Mouse (Mus musculus): ENCODE data around the gene Man2b1. TPM values are rescaled to one million over a fixed set of nuclear protein-coding genes. Genes with fewer than 3 reads are reported as not detected.
"Not testable (repeated sequence)": the region's sequence is repeated elsewhere in the genome, so short reads cannot be mapped to it uniquely, and the experiment has no call there.

Gene Man2b1
- polyA plus RNA-seq, 1 experiment, result 64.3 TPM

DNA sequence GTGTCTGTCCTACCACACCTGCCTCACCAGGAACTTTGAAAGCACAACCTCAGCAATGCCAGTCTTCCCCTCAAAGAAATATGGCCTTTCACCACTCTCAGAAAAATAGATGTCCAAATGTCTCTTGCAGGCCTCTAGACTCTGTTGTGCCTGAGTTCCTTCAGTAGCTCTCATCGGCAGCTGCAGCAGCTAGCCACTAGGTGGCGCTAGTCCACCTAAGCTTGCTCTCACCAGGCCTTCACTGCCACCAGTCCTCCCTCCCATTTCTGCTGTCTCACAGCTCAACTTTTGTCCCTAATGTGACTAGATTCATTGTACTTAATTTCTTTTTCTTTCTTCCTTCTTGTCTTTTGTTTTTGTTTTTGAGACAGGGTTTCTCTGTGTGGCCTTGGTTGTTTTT lies 6.1 kb upstream of the Man2b1 start:
- H3K4me3 ChIP-seq (replicated peaks; ENCODE audit: control insufficient read depth, low read depth, low read length), result no peak overlapping the region
- no peaks in the 10 kb centered on the region; the same call in 1 of the 2 replicates for H3K4me1 ChIP-seq (ENCODE audit: control insufficient read depth, insufficient read depth, low read length)
- whole genome bisulfite sequencing, result 0% methylated on average over 2 of the region's 2 CpGs
- no peak overlapping the region for H3K27ac ChIP-seq (ENCODE audit: control insufficient read depth, insufficient read depth, low read depth, low read length, poor library complexity)
- TF ChIP-seq CTCF (IDR thresholded peaks at IDR 0.05; ENCODE audit: control insufficient read depth, insufficient read depth, low read length), result peak; percentile 99
- TF ChIP-seq POLR2A (IDR thresholded peaks at IDR 0.05; ENCODE audit: borderline replicate concordance, control insufficient read depth, low read depth, low read length), result no peak

DNA sequence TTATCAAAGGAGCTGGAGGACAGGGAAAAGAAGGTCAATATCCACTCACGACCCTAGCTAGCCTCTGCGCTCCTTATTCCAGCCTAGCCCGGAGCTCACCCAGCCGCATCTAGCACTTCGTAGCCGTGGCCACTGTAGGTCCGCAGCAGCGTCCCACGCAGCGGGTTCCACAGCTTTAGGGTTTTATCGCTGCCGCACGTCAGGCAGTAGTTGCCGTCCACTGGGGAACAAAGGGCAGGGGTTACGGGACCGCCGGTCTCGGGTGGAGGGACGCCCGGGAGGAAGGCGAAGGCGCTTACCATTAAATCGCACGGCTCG lies 2.9 kb upstream of the Man2b1 start:
- peak overlapping the region; percentile 94 for H3K4me3 ChIP-seq (replicated peaks; ENCODE audit: control insufficient read depth, low read depth, low read length)
- no peak for TF ChIP-seq CTCF (IDR thresholded peaks at IDR 0.05; ENCODE audit: control insufficient read depth, insufficient read depth, low read length)
- no peak for TF ChIP-seq POLR2A (IDR thresholded peaks at IDR 0.05; ENCODE audit: borderline replicate concordance, control insufficient read depth, low read depth, low read length)
- peak overlapping the region; percentile 88 for H3K27ac ChIP-seq (ENCODE audit: control insufficient read depth, insufficient read depth, low read depth, low read length, poor library complexity)
- under 1% methylated on average over 25 of the region's 25 CpGs for WGBS
- no peaks in the 10 kb centered on the region; the same call in 1 of the 2 replicates for H3K4me1 ChIP-seq (ENCODE audit: control insufficient read depth, insufficient read depth, low read length)

GRCm38 (mm10) chr8:85080532-85081215 lies 2.4 kb upstream of the Man2b1 start, which contains the start of gene Wdr83os:
Wdr83os (plus strand) TSS chr8:85080740.
- Histone ChIP-seq H3K4me1 (ENCODE audit: control insufficient read depth, insufficient read depth, low read length) (no peaks in the 10 kb centered on the region; the same call in 1 of the 2 replicates), H3K27ac (ENCODE audit: control insufficient read depth, insufficient read depth, low read depth, low read length, poor library complexity) (peak within 1 kb of the TSS; percentile 88), H3K4me3 (replicated peaks; ENCODE audit: control insufficient read depth, low read depth, low read length) (peak within 1 kb of the TSS; percentile 94)
- TF ChIP-seq CTCF (IDR thresholded peaks at IDR 0.05; ENCODE audit: control insufficient read depth, insufficient read depth, low read length) (no peak), POLR2A (IDR thresholded peaks at IDR 0.05; ENCODE audit: borderline replicate concordance, control insufficient read depth, low read depth, low read length) (no peak)
- WGBS, result under 1% methylated on average over 30 of the region's 30 CpGs

DNA sequence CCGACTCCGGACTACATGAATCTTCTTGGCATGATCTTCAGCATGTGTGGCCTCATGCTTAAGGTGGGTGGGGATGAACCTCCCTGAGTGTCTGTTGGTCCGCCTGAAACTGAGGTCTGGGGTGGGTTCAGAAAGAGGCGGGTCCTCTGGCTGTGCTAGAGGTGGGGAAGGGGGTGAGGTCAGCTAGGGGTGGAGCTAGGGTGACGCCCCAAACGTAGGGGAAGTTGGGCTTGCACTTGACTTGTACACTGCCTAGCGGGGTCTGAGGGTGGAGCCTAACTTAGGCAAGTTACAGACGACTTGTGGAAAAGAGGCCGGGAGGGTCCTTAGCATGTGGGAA lies 1.9 kb upstream of the Man2b1 start, which contains the start of gene Wdr83:
Gene Wdr83 (minus strand): TSS at position 91 of the 340 bp plus-strand sequence.
- H3K4me3 ChIP-seq (replicated peaks; ENCODE audit: control insufficient read depth, low read depth, low read length), result peak within 1 kb of the TSS; percentile 94
- WGBS, result 0% methylated on average over 9 of the region's 9 CpGs
- peak within 1 kb of the TSS; percentile 88 for H3K27ac ChIP-seq (ENCODE audit: control insufficient read depth, insufficient read depth, low read depth, low read length, poor library complexity)
- no peak for TF ChIP-seq POLR2A (IDR thresholded peaks at IDR 0.05; ENCODE audit: borderline replicate concordance, control insufficient read depth, low read depth, low read length)
- no peak for TF ChIP-seq CTCF (IDR thresholded peaks at IDR 0.05; ENCODE audit: control insufficient read depth, insufficient read depth, low read length)
- H3K4me1 ChIP-seq (ENCODE audit: control insufficient read depth, insufficient read depth, low read length), result no peaks in the 10 kb centered on the region; the same call in 1 of the 2 replicates

GRCm38 (mm10) chr8:85082169-85082568 lies 901 bp upstream of the Man2b1 start:
- not testable (repeated sequence) for H3K4me1 ChIP-seq (ENCODE audit: control insufficient read depth, insufficient read depth, low read length); H3K4me3 ChIP-seq (replicated peaks; ENCODE audit: control insufficient read depth, low read depth, low read length)
- H3K27ac ChIP-seq (ENCODE audit: control insufficient read depth, insufficient read depth, low read depth, low read length, poor library complexity), result peak overlapping the region; percentile 88
- WGBS, result 17% methylated on average over 4 of the region's 4 CpGs

DNA sequence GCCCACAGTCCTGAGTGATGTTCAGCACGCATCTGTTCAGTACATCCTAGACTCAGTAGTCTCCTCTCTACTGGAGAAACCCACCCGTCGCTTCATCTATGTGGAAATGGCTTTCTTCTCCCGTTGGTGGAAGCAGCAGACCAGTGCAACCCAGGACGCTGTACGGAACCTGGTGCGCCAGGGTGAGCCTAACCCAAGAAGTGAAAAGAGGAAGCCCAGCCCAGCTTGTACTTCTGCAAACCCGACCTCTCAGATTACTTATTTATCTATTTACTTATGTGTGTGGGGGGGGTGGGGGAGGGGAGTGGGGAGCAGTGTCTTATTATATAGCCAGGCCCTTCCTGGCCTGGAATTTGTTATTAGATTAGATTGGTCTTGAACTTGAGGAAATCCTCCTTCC lies 1.6 kb downstream of the Man2b1 start:
- H3K27ac ChIP-seq (ENCODE audit: control insufficient read depth, insufficient read depth, low read depth, low read length, poor library complexity), result peak overlapping the region; percentile 58; the same call in 1 of the 2 replicates
- 12% methylated on average over 8 of the region's 8 CpGs for WGBS
- H3K4me3 ChIP-seq (replicated peaks; ENCODE audit: control insufficient read depth, low read depth, low read length), result peak overlapping the region; percentile 91
- TF ChIP-seq CTCF (IDR thresholded peaks at IDR 0.05; ENCODE audit: control insufficient read depth, insufficient read depth, low read length) (no peak), POLR2A (IDR thresholded peaks at IDR 0.05; ENCODE audit: borderline replicate concordance, control insufficient read depth, low read depth, low read length) (no peak)
- H3K4me1 ChIP-seq (ENCODE audit: control insufficient read depth, insufficient read depth, low read length), result no peaks in the 10 kb centered on the region; the same call in 1 of the 2 replicates

DNA sequence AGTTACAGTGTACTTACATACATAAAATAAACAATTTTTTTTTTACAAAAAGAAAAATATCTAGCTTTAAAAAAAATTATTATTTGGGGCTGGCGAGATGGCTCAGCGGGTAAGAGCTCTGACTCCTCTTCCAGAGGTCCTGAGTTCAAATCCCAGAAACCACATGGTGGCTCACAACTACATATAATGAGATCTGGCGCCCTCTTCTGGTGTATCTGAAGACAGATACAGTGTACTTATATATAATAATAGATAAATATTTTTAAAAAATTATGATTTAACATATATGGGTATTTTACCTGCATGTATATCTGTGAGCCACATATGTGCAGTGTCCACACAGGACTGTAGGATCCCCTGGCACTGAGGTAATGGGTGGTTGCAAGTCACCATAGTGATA lies 3.2 kb downstream of the Man2b1 start:
- no peak overlapping the region for H3K27ac ChIP-seq (ENCODE audit: control insufficient read depth, insufficient read depth, low read depth, low read length, poor library complexity)
- WGBS, result 71% methylated on average over 3 of the region's 3 CpGs
- H3K4me1 ChIP-seq (ENCODE audit: control insufficient read depth, insufficient read depth, low read length), result no peaks in the 10 kb centered on the region; the same call in 1 of the 2 replicates
- H3K4me3 ChIP-seq (replicated peaks; ENCODE audit: control insufficient read depth, low read depth, low read length), result no peak overlapping the region
- 0 out of 2 replicates have a peak, but pooled peaks have one; percentile 4 for TF ChIP-seq CTCF (IDR thresholded peaks at IDR 0.05; ENCODE audit: control insufficient read depth, insufficient read depth, low read length)
- TF ChIP-seq POLR2A (IDR thresholded peaks at IDR 0.05; ENCODE audit: borderline replicate concordance, control insufficient read depth, low read depth, low read length), result no peak

- Histone ChIP-seq H3K4me1 (ENCODE audit: control insufficient read depth, insufficient read depth, low read length) (no peaks in the 10 kb centered on the region; the same call in 1 of the 2 replicates), H3K4me3 (replicated peaks; ENCODE audit: control insufficient read depth, low read depth, low read length) (no peak overlapping the region), H3K27ac (ENCODE audit: control insufficient read depth, insufficient read depth, low read depth, low read length, poor library complexity) (no peak overlapping the region)
- TF ChIP-seq POLR2A (IDR thresholded peaks at IDR 0.05; ENCODE audit: borderline replicate concordance, control insufficient read depth, low read depth, low read length) (no peak), CTCF (IDR thresholded peaks at IDR 0.05; ENCODE audit: control insufficient read depth, insufficient read depth, low read length) (no peak)
- 69% methylated on average over 2 of the region's 2 CpGs for WGBS
Observed at GRCm38 (mm10) chr8:85088771-85089170, 5.7 kb downstream of the Man2b1 start.

- Histone ChIP-seq H3K4me1 (ENCODE audit: control insufficient read depth, insufficient read depth, low read length) (no peaks in the 10 kb centered on the region), H3K4me3 (replicated peaks; ENCODE audit: control insufficient read depth, low read depth, low read length) (no peak overlapping the region), H3K27ac (ENCODE audit: control insufficient read depth, insufficient read depth, low read depth, low read length, poor library complexity) (no peak overlapping the region)
- WGBS, result 87% methylated on average over 11 of the region's 11 CpGs
- TF ChIP-seq CTCF (IDR thresholded peaks at IDR 0.05; ENCODE audit: control insufficient read depth, insufficient read depth, low read length) (no peak), POLR2A (IDR thresholded peaks at IDR 0.05; ENCODE audit: borderline replicate concordance, control insufficient read depth, low read depth, low read length) (no peak)
Observed at GRCm38 (mm10) chr8:85090856-85091255, 7.8 kb downstream of the Man2b1 start.
